Mouse (Mus musculus) G1E (cell line): ENCODE data around the gene Lin7c.

Experiments used
- CTCF ChIP-seq: IDR thresholded peaks from 2 replicates; pipeline ENCODE4 v1.5.1; 2012; ENCODE audit warnings: low read depth, low read length, inconsistent platforms, mixed read lengths
- GATA1 ChIP-seq: IDR thresholded peaks from 2 replicates; pipeline ENCODE4 v1.6.1; 2012; ENCODE audit warnings: borderline replicate concordance, low read length, inconsistent platforms, mixed read lengths
- GATA2 ChIP-seq: IDR thresholded peaks from 2 replicates; pipeline ENCODE4 v1.6.1; 2012; ENCODE audit warnings: low read depth, low read length, inconsistent platforms, borderline replicate concordance
- POLR2AphosphoS5 ChIP-seq: IDR thresholded peaks from 2 replicates; pipeline ENCODE4 v1.6.1; 2012; ENCODE audit warnings: low read depth, low read length, inconsistent platforms; ENCODE audit not compliant: insufficient replicate concordance
- TAL1 ChIP-seq: conservative IDR thresholded peaks from 2 replicates; pipeline ENCODE4 v1.6.1; 2012; ENCODE audit warnings: low read depth, low read length, inconsistent platforms, mixed read lengths

GRCm38 (mm10) chr2:109934086-109934485 is 43.4 kb downstream of the Lin7c start:
- TF ChIP-seq CTCF (no peak), GATA1 (no peak), GATA2 (no peak), TAL1 (no peak), POLR2AphosphoS5 (no peak)
